Mouse (Mus musculus): ENCODE data around the gene Fgf2. TPM values are rescaled to one million over a fixed set of nuclear protein-coding genes. Genes with fewer than 3 reads are reported as not detected.
A peak's percentile ranks its signal among the peaks of the same experiment; 100 is the strongest.

Gene Fgf2
- 1.4 and 1.5 TPM in 2 replicates for polyA plus RNA-seq (2014; fragmentation: Nextera tagmentation; extraction: Ambion mirVana)

GRCm38 (mm10) chr3:37348221-37349165 is at the start of gene Fgf2:
Fgf2 (plus strand) TSS chr3:37348346.
- Histone ChIP-seq H3K9me3 (replicated peaks; ENCODE audit: control insufficient read depth, low read length) (no peaks in the 10 kb centered on the region), H3K4me3 (ENCODE audit: low read depth, low read length) (peak within 1 kb of the TSS; percentile 76), H3K27ac (ENCODE audit: low read depth, low read length) (no peak within 1 kb of the TSS), H3K36me3 (ENCODE audit: control insufficient read depth, insufficient read depth, low read length) (no peaks in the 10 kb centered on the region), H3K4me1 (ENCODE audit: control insufficient read depth, insufficient read depth, low read length) (peaks cover 7% of the 10 kb centered on the region; the same call in 1 of the 2 replicates), H3K9ac (ENCODE audit: low read depth, low read length) (peak within 1 kb of the TSS; percentile 75), H3K4me2 (peak within 1 kb of the TSS; percentile 100), H3K27me3 (ENCODE audit: control insufficient read depth, insufficient read depth, low read length) (peaks cover 18% of the 10 kb centered on the region)
- WGBS (ENCODE audit: insufficient replicate concordance): under 1% methylated on average over 74 of the region's 75 CpGs
- peak; percentile 42; the same call in 1 of the 2 replicates for ATAC-seq (replicated peaks; ENCODE audit: insufficient number of reproducible peaks, low FRiP score, low TSS enrichment)

- no peak overlapping the region for H3K4me2 ChIP-seq
- H3K27me3 ChIP-seq (ENCODE audit: control insufficient read depth, insufficient read depth, low read length): no peaks in the 10 kb centered on the region
- H3K4me3 ChIP-seq (ENCODE audit: low read depth, low read length): no peak overlapping the region
- no peak overlapping the region for H3K9ac ChIP-seq (ENCODE audit: low read depth, low read length)
- no peaks in the 10 kb centered on the region for H3K9me3 ChIP-seq (replicated peaks; ENCODE audit: control insufficient read depth, low read length)
- H3K4me1 ChIP-seq (ENCODE audit: control insufficient read depth, insufficient read depth, low read length): no peaks in the 10 kb centered on the region
- H3K27ac ChIP-seq (ENCODE audit: low read depth, low read length): no peak overlapping the region
- H3K36me3 ChIP-seq (ENCODE audit: control insufficient read depth, insufficient read depth, low read length): no peaks in the 10 kb centered on the region
- 67% methylated on average over 3 of the region's 3 CpGs for WGBS (ENCODE audit: insufficient replicate concordance)
- ATAC-seq (replicated peaks; ENCODE audit: insufficient number of reproducible peaks, low FRiP score, low TSS enrichment): no peak
Observed at GRCm38 (mm10) chr3:37299470-37299869, 48.7 kb upstream of the Fgf2 start.

DNA sequence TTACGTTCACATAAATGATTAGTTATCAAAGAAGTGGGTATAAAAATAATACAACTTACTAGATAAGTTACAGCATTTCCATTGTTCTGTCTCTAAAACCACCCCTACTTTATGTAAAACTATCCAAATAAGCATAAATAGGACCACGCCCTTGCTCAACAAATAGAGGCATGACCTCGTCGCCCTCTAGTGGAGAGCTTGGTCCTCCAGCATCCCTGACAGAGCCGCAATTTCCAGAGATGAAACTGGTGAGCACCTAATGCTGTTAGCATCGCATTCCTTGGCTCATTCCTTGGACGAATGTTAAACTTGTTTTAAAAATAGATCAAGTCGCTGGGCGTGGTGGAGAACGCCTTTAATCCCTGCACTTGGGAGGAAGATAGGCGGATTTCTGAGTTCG is 45.5 kb upstream of the Fgf2 start:
- no peak overlapping the region for H3K4me3 ChIP-seq (ENCODE audit: low read depth, low read length)
- H3K4me1 ChIP-seq (ENCODE audit: control insufficient read depth, insufficient read depth, low read length): no peaks in the 10 kb centered on the region
- H3K4me2 ChIP-seq: no peak overlapping the region
- no peaks in the 10 kb centered on the region for H3K9me3 ChIP-seq (replicated peaks; ENCODE audit: control insufficient read depth, low read length)
- H3K9ac ChIP-seq (ENCODE audit: low read depth, low read length): no peak overlapping the region
- H3K27me3 ChIP-seq (ENCODE audit: control insufficient read depth, insufficient read depth, low read length): no peaks in the 10 kb centered on the region
- no peaks in the 10 kb centered on the region for H3K36me3 ChIP-seq (ENCODE audit: control insufficient read depth, insufficient read depth, low read length)
- WGBS (ENCODE audit: insufficient replicate concordance): 33% methylated on average over 12 of the region's 12 CpGs
- ATAC-seq (replicated peaks; ENCODE audit: insufficient number of reproducible peaks, low FRiP score, low TSS enrichment): no peak
- H3K27ac ChIP-seq (ENCODE audit: low read depth, low read length): no peak overlapping the region

- ATAC-seq (replicated peaks; ENCODE audit: insufficient number of reproducible peaks, low FRiP score, low TSS enrichment): no peak
- WGBS (ENCODE audit: insufficient replicate concordance): 43% methylated on average over 8 of the region's 8 CpGs
- H3K4me2 ChIP-seq: no peak overlapping the region
- H3K27ac ChIP-seq (ENCODE audit: low read depth, low read length): no peak overlapping the region
- H3K4me1 ChIP-seq (ENCODE audit: control insufficient read depth, insufficient read depth, low read length): no peaks in the 10 kb centered on the region
- H3K9ac ChIP-seq (ENCODE audit: low read depth, low read length): no peak overlapping the region
- no peaks in the 10 kb centered on the region for H3K27me3 ChIP-seq (ENCODE audit: control insufficient read depth, insufficient read depth, low read length)
- H3K4me3 ChIP-seq (ENCODE audit: low read depth, low read length): no peak overlapping the region
- H3K36me3 ChIP-seq (ENCODE audit: control insufficient read depth, insufficient read depth, low read length): no peaks in the 10 kb centered on the region
- H3K9me3 ChIP-seq (replicated peaks; ENCODE audit: control insufficient read depth, low read length): no peaks in the 10 kb centered on the region
Observed at GRCm38 (mm10) chr3:37303392-37304139, 44.6 kb upstream of the Fgf2 start.

- Histone ChIP-seq H3K4me3 (ENCODE audit: low read depth, low read length) (peak overlapping the region; percentile 77), H3K4me1 (ENCODE audit: control insufficient read depth, insufficient read depth, low read length) (no peaks in the 10 kb centered on the region; the same call in 1 of the 2 replicates), H3K4me2 (peak overlapping the region; percentile 82), H3K9me3 (replicated peaks; ENCODE audit: control insufficient read depth, low read length) (no peaks in the 10 kb centered on the region), H3K27me3 (ENCODE audit: control insufficient read depth, insufficient read depth, low read length) (no peaks in the 10 kb centered on the region), H3K9ac (ENCODE audit: low read depth, low read length) (peak overlapping the region; percentile 90), H3K27ac (ENCODE audit: low read depth, low read length) (peak overlapping the region; percentile 15; the same call in 1 of the 2 replicates), H3K36me3 (ENCODE audit: control insufficient read depth, insufficient read depth, low read length) (no peaks in the 10 kb centered on the region)
- 4% methylated on average over 10 of the region's 10 CpGs for WGBS (ENCODE audit: insufficient replicate concordance)
- ATAC-seq (replicated peaks; ENCODE audit: insufficient number of reproducible peaks, low FRiP score, low TSS enrichment): peak; percentile 58
Observed at GRCm38 (mm10) chr3:37311897-37312369, 36.2 kb upstream of the Fgf2 start.

GRCm38 (mm10) chr3:37312370-37312941 is 35.7 kb upstream of the Fgf2 start, which contains the start of the genes Bbs12 and Cetn4:
Bbs12 (plus strand) TSS chr3:37312554.
Cetn4 (minus strand) TSS chr3:37312708.
- WGBS (ENCODE audit: insufficient replicate concordance): under 1% methylated on average over 54 of the region's 54 CpGs
- peak within 1 kb of the TSS; percentile 90 for H3K9ac ChIP-seq (ENCODE audit: low read depth, low read length)

GRCm38 (mm10) chr3:37313371-37313770 is 34.8 kb upstream of the Fgf2 start:
- 35% methylated on average over 1 of the region's 1 CpGs for WGBS (ENCODE audit: insufficient replicate concordance)
- H3K27ac ChIP-seq (ENCODE audit: low read depth, low read length): no peak overlapping the region
- H3K27me3 ChIP-seq (ENCODE audit: control insufficient read depth, insufficient read depth, low read length): no peaks in the 10 kb centered on the region
- H3K4me3 ChIP-seq (ENCODE audit: low read depth, low read length): peak overlapping the region; percentile 77
- no peak for ATAC-seq (replicated peaks; ENCODE audit: insufficient number of reproducible peaks, low FRiP score, low TSS enrichment)
- H3K36me3 ChIP-seq (ENCODE audit: control insufficient read depth, insufficient read depth, low read length): no peaks in the 10 kb centered on the region
- 0 out of 2 replicates have a peak overlapping the region, but pooled peaks have one; percentile 23 for H3K9ac ChIP-seq (ENCODE audit: low read depth, low read length)
- H3K4me2 ChIP-seq: peak overlapping the region; percentile 82
- H3K4me1 ChIP-seq (ENCODE audit: control insufficient read depth, insufficient read depth, low read length): no peaks in the 10 kb centered on the region; the same call in 1 of the 2 replicates
- H3K9me3 ChIP-seq (replicated peaks; ENCODE audit: control insufficient read depth, low read length): no peaks in the 10 kb centered on the region

More at GRCm38 (mm10) chr3:37312370-37312941, 35.7 kb upstream of the Fgf2 start, which contains the start of the genes Bbs12 and Cetn4:
- Histone ChIP-seq H3K27me3 (ENCODE audit: control insufficient read depth, insufficient read depth, low read length) (no peaks in the 10 kb centered on the region), H3K9me3 (replicated peaks; ENCODE audit: control insufficient read depth, low read length) (no peaks in the 10 kb centered on the region), H3K4me3 (ENCODE audit: low read depth, low read length) (peak within 1 kb of the TSS; percentile 77), H3K36me3 (ENCODE audit: control insufficient read depth, insufficient read depth, low read length) (no peaks in the 10 kb centered on the region), H3K27ac (ENCODE audit: low read depth, low read length) (peak within 1 kb of the TSS; percentile 37; the same call in 1 of the 2 replicates), H3K4me2 (peak within 1 kb of the TSS; percentile 82), H3K4me1 (ENCODE audit: control insufficient read depth, insufficient read depth, low read length) (no peaks in the 10 kb centered on the region; the same call in 1 of the 2 replicates)
- peak; percentile 100 for ATAC-seq (replicated peaks; ENCODE audit: insufficient number of reproducible peaks, low FRiP score, low TSS enrichment)

GRCm38 (mm10) chr3:37316233-37316632 is 31.9 kb upstream of the Fgf2 start:
- Histone ChIP-seq H3K4me3 (ENCODE audit: low read depth, low read length) (no peak overlapping the region), H3K4me2 (no peak overlapping the region), H3K4me1 (ENCODE audit: control insufficient read depth, insufficient read depth, low read length) (no peaks in the 10 kb centered on the region; the same call in 1 of the 2 replicates), H3K27ac (ENCODE audit: low read depth, low read length) (no peak overlapping the region), H3K9me3 (replicated peaks; ENCODE audit: control insufficient read depth, low read length) (no peaks in the 10 kb centered on the region), H3K9ac (ENCODE audit: low read depth, low read length) (no peak overlapping the region), H3K27me3 (ENCODE audit: control insufficient read depth, insufficient read depth, low read length) (no peaks in the 10 kb centered on the region), H3K36me3 (ENCODE audit: control insufficient read depth, insufficient read depth, low read length) (peaks cover 2% of the 10 kb centered on the region)
- no peak for ATAC-seq (replicated peaks; ENCODE audit: insufficient number of reproducible peaks, low FRiP score, low TSS enrichment)
- WGBS (ENCODE audit: insufficient replicate concordance): 89% methylated on average over 1 of the region's 1 CpGs

Data from heart, embryonic 11.5 days (tissue).